Mouse (Mus musculus): Measurements from ENCODE around the gene Maml2. TPM values are rescaled to one million over a fixed set of nuclear protein-coding genes. Genes with fewer than 3 reads are reported as not detected.

The Maml2 gene
- polyA plus RNA-seq, 1 experiment from 2014 or later, result 1.6 TPM

DNA sequence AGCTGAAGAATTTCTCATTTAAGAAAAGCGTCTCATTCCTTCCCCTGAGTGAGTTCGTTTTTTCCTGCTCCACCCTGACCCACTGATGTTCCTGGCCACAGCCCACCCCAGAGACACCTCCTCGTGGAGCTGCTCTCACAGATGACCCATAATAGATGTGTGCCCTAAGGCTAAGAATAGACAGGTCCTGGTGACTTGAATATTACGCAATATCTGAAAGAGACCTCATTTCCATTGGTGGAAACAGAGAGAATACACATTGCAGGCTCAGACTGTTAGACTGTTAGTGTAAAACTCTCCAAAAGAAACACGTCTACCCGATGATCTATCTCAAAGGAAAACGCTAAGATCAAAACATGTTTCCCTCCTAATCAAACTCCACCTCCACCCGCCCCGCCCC is 391.2 kb downstream of the Maml2 start:
- Histone ChIP-seq H3K4me3 (ENCODE audit: low read depth, low read length) (no peak overlapping the region), H3K4me2 (ENCODE audit: low read depth, low read length) (no peak overlapping the region), H3K4me1 (ENCODE audit: insufficient read depth) (no peaks in the 10 kb centered on the region), H3K9ac (replicated peaks) (no peak overlapping the region), H3K9me3 (ENCODE audit: low read length) (no peaks in the 10 kb centered on the region), H3K27me3 (ENCODE audit: insufficient read depth, low read length) (no peaks in the 10 kb centered on the region), H3K27ac (ENCODE audit: low read depth) (no peak overlapping the region), H3K36me3 (replicated peaks; ENCODE audit: insufficient read depth, low read length) (no peaks in the 10 kb centered on the region)
- 64% methylated on average over 9 of the region's 9 CpGs for WGBS (ENCODE audit: insufficient replicate concordance)
- DNase-seq (no peak), ATAC-seq (no peak)
- no peak for TF ChIP-seq CTCF (IDR thresholded peaks at IDR 0.05; ENCODE audit: low read depth)
- no peak for TF ChIP-seq EP300 (IDR thresholded peaks at IDR 0.05; ENCODE audit: low read depth)

DNA sequence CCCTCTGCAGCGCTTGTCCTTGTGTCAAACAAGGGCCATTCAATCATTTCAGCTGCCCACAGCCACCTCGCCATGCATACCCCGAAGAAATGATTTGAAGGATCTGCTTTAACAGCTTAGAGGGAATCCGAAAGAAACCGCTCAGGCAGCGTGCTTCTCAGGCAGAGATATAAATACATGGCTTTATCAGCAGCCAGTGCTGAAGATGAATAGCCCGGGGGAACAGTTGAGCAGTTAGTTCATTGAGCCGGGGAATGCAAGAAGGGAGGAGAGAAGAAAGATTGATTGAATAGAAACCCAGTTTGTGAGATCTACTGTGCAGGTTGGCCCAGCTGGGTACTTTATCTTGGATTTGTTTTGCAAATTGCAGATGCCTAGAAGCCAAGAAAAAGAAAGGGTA is 392.6 kb downstream of the Maml2 start:
- DNase-seq, result no peak
- no peaks in the 10 kb centered on the region for H3K4me1 ChIP-seq (ENCODE audit: insufficient read depth)
- no peak overlapping the region for H3K4me2 ChIP-seq (ENCODE audit: low read depth, low read length)
- H3K27ac ChIP-seq (ENCODE audit: low read depth), result no peak overlapping the region
- no peak overlapping the region for H3K4me3 ChIP-seq (ENCODE audit: low read depth, low read length)
- H3K36me3 ChIP-seq (replicated peaks; ENCODE audit: insufficient read depth, low read length), result no peaks in the 10 kb centered on the region
- no peak for ATAC-seq
- no peak overlapping the region for H3K9ac ChIP-seq (replicated peaks)
- no peaks in the 10 kb centered on the region for H3K27me3 ChIP-seq (ENCODE audit: insufficient read depth, low read length)
- no peak for TF ChIP-seq EP300 (IDR thresholded peaks at IDR 0.05; ENCODE audit: low read depth)
- TF ChIP-seq CTCF (IDR thresholded peaks at IDR 0.05; ENCODE audit: low read depth), result no peak
- WGBS (ENCODE audit: insufficient replicate concordance), result 71% methylated on average over 8 of the region's 8 CpGs
- H3K9me3 ChIP-seq (ENCODE audit: low read length), result no peaks in the 10 kb centered on the region

DNA sequence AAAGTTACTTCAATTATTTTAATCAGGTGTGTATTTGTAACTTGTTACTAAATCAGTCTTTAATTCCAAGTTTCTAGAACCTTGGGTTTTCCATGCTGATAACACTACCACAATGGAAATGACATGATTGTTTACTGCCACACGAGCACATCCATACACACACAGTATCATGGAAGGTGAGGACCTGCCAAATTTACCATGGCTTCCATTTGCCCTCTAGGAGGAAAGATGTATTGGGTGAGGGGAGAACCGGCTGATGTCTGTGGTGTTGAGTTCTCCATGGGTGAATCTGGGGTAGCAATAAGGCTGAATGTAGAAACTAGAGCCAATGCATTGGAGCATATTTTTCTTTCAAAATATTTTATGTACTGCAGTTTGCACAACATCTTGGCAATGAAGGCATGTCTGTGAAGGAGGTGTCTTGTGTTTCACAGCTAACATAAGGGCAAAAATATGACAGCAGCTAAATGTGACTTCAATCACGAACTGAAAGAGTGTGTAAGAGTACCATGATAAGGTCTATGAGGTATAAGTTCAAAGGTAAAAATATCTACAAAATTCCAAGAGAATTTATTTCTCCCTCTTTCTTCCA is 396.0 kb downstream of the Maml2 start:
- no peak overlapping the region for H3K9ac ChIP-seq (replicated peaks)
- H3K4me2 ChIP-seq (ENCODE audit: low read depth, low read length), result no peak overlapping the region
- H3K4me1 ChIP-seq (ENCODE audit: insufficient read depth), result no peaks in the 10 kb centered on the region
- TF ChIP-seq CTCF (IDR thresholded peaks at IDR 0.05; ENCODE audit: low read depth) (no peak), EP300 (IDR thresholded peaks at IDR 0.05; ENCODE audit: low read depth) (no peak)
- H3K9me3 ChIP-seq (ENCODE audit: low read length), result no peaks in the 10 kb centered on the region
- no peak overlapping the region for H3K4me3 ChIP-seq (ENCODE audit: low read depth, low read length)
- ATAC-seq (no peak), DNase-seq (no peak)
- no peak overlapping the region for H3K27ac ChIP-seq (ENCODE audit: low read depth)
- no peaks in the 10 kb centered on the region for H3K27me3 ChIP-seq (ENCODE audit: insufficient read depth, low read length)
- H3K36me3 ChIP-seq (replicated peaks; ENCODE audit: insufficient read depth, low read length), result no peaks in the 10 kb centered on the region
- WGBS (ENCODE audit: insufficient replicate concordance), result 67% methylated on average over 3 of the region's 3 CpGs

GRCm38 (mm10) chr9:13694293-13694692 is 396.5 kb downstream of the Maml2 start:
- TF ChIP-seq EP300 (IDR thresholded peaks at IDR 0.05; ENCODE audit: low read depth) (no peak), CTCF (IDR thresholded peaks at IDR 0.05; ENCODE audit: low read depth) (no peak)
- Histone ChIP-seq H3K27ac (ENCODE audit: low read depth) (no peak overlapping the region), H3K9ac (replicated peaks) (no peak overlapping the region), H3K9me3 (ENCODE audit: low read length) (no peaks in the 10 kb centered on the region), H3K4me3 (ENCODE audit: low read depth, low read length) (no peak overlapping the region), H3K4me1 (ENCODE audit: insufficient read depth) (no peaks in the 10 kb centered on the region), H3K4me2 (ENCODE audit: low read depth, low read length) (no peak overlapping the region), H3K36me3 (replicated peaks; ENCODE audit: insufficient read depth, low read length) (no peaks in the 10 kb centered on the region), H3K27me3 (ENCODE audit: insufficient read depth, low read length) (no peaks in the 10 kb centered on the region)
- ATAC-seq, result no peak
- 75% methylated on average over 5 of the region's 5 CpGs for WGBS (ENCODE audit: insufficient replicate concordance)
- no peak for DNase-seq

GRCm38 (mm10) chr9:13697041-13697811 is 399.5 kb downstream of the Maml2 start:
- TF ChIP-seq CTCF (IDR thresholded peaks at IDR 0.05; ENCODE audit: low read depth) (no peak), EP300 (IDR thresholded peaks at IDR 0.05; ENCODE audit: low read depth) (no peak)
- Histone ChIP-seq H3K36me3 (replicated peaks; ENCODE audit: insufficient read depth, low read length) (no peaks in the 10 kb centered on the region), H3K4me3 (ENCODE audit: low read depth, low read length) (no peak overlapping the region), H3K4me2 (ENCODE audit: low read depth, low read length) (no peak overlapping the region), H3K27me3 (ENCODE audit: insufficient read depth, low read length) (no peaks in the 10 kb centered on the region), H3K9ac (replicated peaks) (no peak overlapping the region), H3K4me1 (ENCODE audit: insufficient read depth) (no peaks in the 10 kb centered on the region), H3K27ac (ENCODE audit: low read depth) (no peak overlapping the region), H3K9me3 (ENCODE audit: low read length) (no peaks in the 10 kb centered on the region)
- 80% methylated on average over 4 of the region's 4 CpGs for WGBS (ENCODE audit: insufficient replicate concordance)
- ATAC-seq (no peak), DNase-seq (no peak)

- H3K4me1 ChIP-seq (ENCODE audit: insufficient read depth), result no peaks in the 10 kb centered on the region
- ATAC-seq (no peak), DNase-seq (no peak)
- H3K4me3 ChIP-seq (ENCODE audit: low read depth, low read length), result no peak overlapping the region
- H3K36me3 ChIP-seq (replicated peaks; ENCODE audit: insufficient read depth, low read length), result no peaks in the 10 kb centered on the region
- no peak overlapping the region for H3K4me2 ChIP-seq (ENCODE audit: low read depth, low read length)
- no peaks in the 10 kb centered on the region for H3K9me3 ChIP-seq (ENCODE audit: low read length)
- H3K27me3 ChIP-seq (ENCODE audit: insufficient read depth, low read length), result no peaks in the 10 kb centered on the region
- no peak overlapping the region for H3K27ac ChIP-seq (ENCODE audit: low read depth)
- 76% methylated on average over 4 of the region's 4 CpGs for WGBS (ENCODE audit: insufficient replicate concordance)
- no peak for TF ChIP-seq EP300 (IDR thresholded peaks at IDR 0.05; ENCODE audit: low read depth)
- TF ChIP-seq CTCF (IDR thresholded peaks at IDR 0.05; ENCODE audit: low read depth), result no peak
- H3K9ac ChIP-seq (replicated peaks), result no peak overlapping the region
These were observed 400.1 kb downstream of the Maml2 start for GRCm38 (mm10) chr9:13697869-13698268.
